Mouse (Mus musculus) lung, adult 2 months (tissue): ENCODE measurements around the gene Nfil3.

ENCODE experiments used
- CTCF ChIP-seq: fragments of 200-500 bp; IDR thresholded peaks from 2 replicates; pipeline ENCODE4 v1.5.1; 2011; ENCODE audit warnings: mild to moderate bottlenecking, low read length, control low read depth; ENCODE audit not compliant: insufficient read depth
- POLR2A ChIP-seq: fragments of 200-500 bp; IDR thresholded peaks from 2 replicates; pipeline ENCODE4 v1.6.1; 2011; ENCODE audit warnings: low read depth, mild to moderate bottlenecking, control low read depth, low read length, borderline replicate concordance; ENCODE audit errors: extremely low read depth

DNA sequence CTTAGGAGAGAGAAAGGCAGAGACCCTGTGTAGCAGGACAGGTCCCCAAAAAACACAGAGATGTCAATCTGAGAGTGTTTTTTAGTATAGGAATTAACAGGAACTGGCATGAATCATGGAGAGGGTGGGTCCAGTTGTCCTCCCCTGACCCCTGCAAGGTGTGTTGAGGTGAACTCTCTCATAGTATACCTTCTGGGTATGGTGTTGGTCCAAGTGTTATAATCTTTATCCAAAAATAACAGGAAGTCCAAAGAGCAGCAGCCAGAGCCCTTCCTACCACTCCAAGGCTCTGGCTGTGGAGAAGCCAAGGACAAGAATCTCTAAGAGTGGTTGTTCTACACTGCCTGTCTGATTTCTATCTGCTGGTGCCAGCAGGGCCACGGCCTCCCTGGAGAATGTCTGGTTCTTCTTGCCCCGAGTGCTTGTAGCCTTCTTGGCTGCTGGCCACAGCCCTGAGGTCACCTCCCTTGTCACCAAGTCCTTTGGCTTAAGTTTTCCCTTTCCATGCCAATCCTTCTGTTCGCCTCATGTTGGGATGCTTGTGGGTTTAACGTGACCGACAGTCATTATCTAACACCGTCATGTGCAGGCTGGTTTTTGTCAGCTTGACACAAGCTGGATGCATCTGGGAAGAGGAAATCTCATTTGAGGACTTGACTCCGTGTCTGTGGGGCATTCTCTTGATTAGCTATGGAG, 27.8 kb upstream of the Nfil3 start:
- TF ChIP-seq POLR2A, result no peak
- TF ChIP-seq CTCF, result no peak
